Mouse (Mus musculus): ENCODE measurements around the gene Slc17a6. TPM values are rescaled to one million over a fixed set of nuclear protein-coding genes. Genes with fewer than 3 reads are reported as not detected.

Gene Slc17a6
- polyA plus RNA-seq, 1 experiment from 2014 or later: not detected

Other genes with a start within 250 kb of the Slc17a6 start
- not detected in 2 replicates for gene Ano5, start 111.0 kb upstream of the Slc17a6 start, polyA plus RNA-seq (2015; fragmentation: Nextera tagmentation; extraction: Ambion mirVana)
- gene Gas2, start 240.0 kb downstream of the Slc17a6 start, polyA plus RNA-seq (2015; fragmentation: Nextera tagmentation; extraction: Ambion mirVana): 3.1 TPM in 2 replicates
- 0.64 and 0.67 TPM in 2 replicates for gene Fancf, start 240.3 kb downstream of the Slc17a6 start, polyA plus RNA-seq (2015; fragmentation: Nextera tagmentation; extraction: Ambion mirVana)